Mouse (Mus musculus): Measurements from ENCODE around the gene Aldh3b3. TPM values are rescaled to one million over a fixed set of nuclear protein-coding genes. Genes with fewer than 3 reads are reported as not detected.

Gene Aldh3b3
- total and polyA plus RNA-seq, 3 experiments = not detected

DNA sequence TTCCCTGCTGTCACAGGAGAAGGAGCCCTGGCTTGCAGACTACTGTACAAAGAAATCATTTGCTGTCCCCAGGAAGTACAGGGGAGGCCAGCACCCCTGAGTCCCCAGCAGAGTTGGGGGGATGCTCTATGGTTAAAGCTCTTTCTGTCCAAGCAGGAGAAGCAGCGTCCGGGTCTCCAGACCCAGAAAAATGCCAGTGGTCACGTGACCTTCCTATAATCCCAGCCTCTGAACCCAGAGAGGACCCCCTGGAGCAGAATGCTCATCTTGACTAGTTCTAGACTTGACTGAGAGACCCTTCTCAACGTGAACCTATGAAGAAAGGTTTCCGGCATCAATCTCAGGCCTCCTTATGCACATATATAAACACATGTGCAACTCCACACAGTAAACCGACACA lies 32.6 kb upstream of the Aldh3b3 start:
- H3K4me1 ChIP-seq (ENCODE audit: control insufficient read depth in 1 of 2, insufficient read depth in 2 of 2) = peaks cover 50 to 82% of the 10 kb centered on the region in 2 experiments
- H3K27ac ChIP-seq (ENCODE audit: insufficient read depth, low read depth) = no peak overlapping the region
- DNase-seq (ENCODE audit: extremely low read depth) = no peak
- no peak for TF ChIP-seq USF1 (IDR thresholded peaks at IDR 0.05; ENCODE audit: low read depth, low read length)
- TF ChIP-seq GABPA (IDR thresholded peaks at IDR 0.05; ENCODE audit: insufficient replicate concordance, low read depth, low read length) = no peak
- no peak for TF ChIP-seq POLR2A (IDR thresholded peaks at IDR 0.05; ENCODE audit: low read depth, low read length)
- no peak for TF ChIP-seq CTCF (conservative IDR thresholded peaks at IDR 0.05 in 1 of 2, IDR thresholded peaks at IDR 0.05 in 1 of 2; ENCODE audit: low read depth in 2 of 2, low read length in 2 of 2)
- TF ChIP-seq USF2 (conservative IDR thresholded peaks at IDR 0.05; ENCODE audit: low read depth, low read length) = no peak
- TF ChIP-seq ETS1 (conservative IDR thresholded peaks at IDR 0.05; ENCODE audit: low read depth, low read length) = no peak
- TF ChIP-seq ELF1 (IDR thresholded peaks at IDR 0.05; ENCODE audit: low read depth, low read length) = no peak
- no peak for TF ChIP-seq NRF1 (IDR thresholded peaks at IDR 0.05; ENCODE audit: low read depth, low read length)
- TF ChIP-seq CHD1 (IDR thresholded peaks at IDR 0.05; ENCODE audit: low read depth, low read length) = no peak
- no peak for TF ChIP-seq NELFE (IDR thresholded peaks at IDR 0.05; ENCODE audit: low read depth, low read length)
- TF ChIP-seq EP300 (IDR thresholded peaks at IDR 0.05; ENCODE audit: low read length) = no peak
- no peak for TF ChIP-seq MYC (IDR thresholded peaks at IDR 0.05; ENCODE audit: low read depth, low read length)
- TF ChIP-seq MAFK (IDR thresholded peaks at IDR 0.05; ENCODE audit: insufficient replicate concordance, low read length) = no peak
- no peak for TF ChIP-seq ZC3H11A (IDR thresholded peaks at IDR 0.05; ENCODE audit: low read depth, low read length)
- no peak for TF ChIP-seq ZMIZ1 (IDR thresholded peaks at IDR 0.05; ENCODE audit: low read depth, low read length)
- no peak for TF ChIP-seq UBTF (IDR thresholded peaks at IDR 0.05; ENCODE audit: low read depth, low read length)
- no peak for TF ChIP-seq MAX (IDR thresholded peaks at IDR 0.05; ENCODE audit: low read length)
- TF ChIP-seq SIN3A (IDR thresholded peaks at IDR 0.05; ENCODE audit: low read length) = no peak
- no peak for TF ChIP-seq ZNF384 (IDR thresholded peaks at IDR 0.05; ENCODE audit: low read depth, low read length)
- no peak for TF ChIP-seq SMC3 (IDR thresholded peaks at IDR 0.05; ENCODE audit: low read depth, low read length)
- dilution Hi-C loops (cut with MboI; ENCODE audit: extremely low pct_ligation_motif_present, extremely low pct_unique_long_range_greater_than_20kb, low sequenced_read_pairs) = no loop called here
- no peaks in the 10 kb centered on the region for H3K79me2 ChIP-seq (replicated peaks; ENCODE audit: control insufficient read depth, extremely low read depth, insufficient read depth, poor library complexity, severe bottlenecking)
- no peaks in the 10 kb centered on the region for H3K9me3 ChIP-seq (replicated peaks; ENCODE audit: low read length)
- H3K27me3 ChIP-seq (replicated peaks) = no peaks in the 10 kb centered on the region
- in situ Hi-C loops (cut with MboI; ENCODE audit: low pct_ligation_motif_present, low pct_unique_long_range_greater_than_20kb, low sequenced_read_pairs) = no loop called here
- peaks cover 0 to 5% of the 10 kb centered on the region in 2 experiments for H3K36me3 ChIP-seq (replicated peaks in 1 of 2; ENCODE audit: control insufficient read depth in 1 of 2, insufficient read depth in 1 of 2, low read length in 1 of 2)
- no peak overlapping the region for H3K9ac ChIP-seq (ENCODE audit: insufficient read depth, low read depth)
- H3K4me2 ChIP-seq (ENCODE audit: insufficient read depth, low read depth, poor library complexity, severe bottlenecking) = no peak overlapping the region
- H3K4me3 ChIP-seq (replicated peaks in 1 of 3; ENCODE audit: low read depth in 2 of 3, low read length in 2 of 3, poor library complexity in 1 of 3) = no peak overlapping the region

DNA sequence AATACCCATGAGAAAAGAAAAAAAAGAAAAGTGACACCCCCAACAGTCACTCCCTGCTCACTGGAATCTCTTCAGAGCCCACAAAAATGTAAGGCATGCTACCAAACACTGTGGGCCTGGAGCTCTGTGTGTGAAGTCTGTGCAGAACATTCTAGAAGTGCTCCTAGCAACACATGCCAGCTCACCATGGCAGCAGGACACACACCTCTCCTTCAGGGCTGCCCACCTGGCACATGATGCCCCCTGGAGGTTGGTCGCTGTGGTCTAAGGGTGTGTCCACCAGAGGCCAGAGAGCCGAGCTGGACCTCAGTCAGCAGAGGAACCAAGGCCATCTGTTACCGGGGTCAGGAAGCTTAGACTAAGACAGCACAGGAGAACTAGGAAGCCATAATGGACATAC lies 32.2 kb upstream of the Aldh3b3 start:
- no peak for DNase-seq (ENCODE audit: extremely low read depth)
- no peak overlapping the region for H3K4me3 ChIP-seq (replicated peaks in 1 of 3; ENCODE audit: low read depth in 2 of 3, low read length in 2 of 3, poor library complexity in 1 of 3)
- no peak overlapping the region for H3K4me2 ChIP-seq (ENCODE audit: insufficient read depth, low read depth, poor library complexity, severe bottlenecking)
- no peaks in the 10 kb centered on the region for H3K9me3 ChIP-seq (replicated peaks; ENCODE audit: low read length)
- dilution Hi-C loops (cut with MboI; ENCODE audit: extremely low pct_ligation_motif_present, extremely low pct_unique_long_range_greater_than_20kb, low sequenced_read_pairs) (no loop called here), in situ Hi-C loops (cut with MboI; ENCODE audit: low pct_ligation_motif_present, low pct_unique_long_range_greater_than_20kb, low sequenced_read_pairs) (no loop called here)
- H3K27ac ChIP-seq (ENCODE audit: insufficient read depth, low read depth) = no peak overlapping the region
- TF ChIP-seq PAX5 (IDR thresholded peaks at IDR 0.05; ENCODE audit: low read length) = no peak
- peak in 1 of 2 experiments; percentile 34; a peak in 2 of 4 replicates for TF ChIP-seq CTCF (conservative IDR thresholded peaks at IDR 0.05 in 1 of 2, IDR thresholded peaks at IDR 0.05 in 1 of 2; ENCODE audit: low read depth in 2 of 2, low read length in 2 of 2)
- no peak for TF ChIP-seq GABPA (IDR thresholded peaks at IDR 0.05; ENCODE audit: insufficient replicate concordance, low read depth, low read length)
- peaks cover 0 to under 1% of the 10 kb centered on the region in 2 experiments for H3K36me3 ChIP-seq (replicated peaks in 1 of 2; ENCODE audit: control insufficient read depth in 1 of 2, insufficient read depth in 1 of 2, low read length in 1 of 2)
- peaks cover 50 to 86% of the 10 kb centered on the region in 2 experiments for H3K4me1 ChIP-seq (ENCODE audit: control insufficient read depth in 1 of 2, insufficient read depth in 2 of 2)
- H3K27me3 ChIP-seq (replicated peaks) = no peaks in the 10 kb centered on the region
- H3K9ac ChIP-seq (ENCODE audit: insufficient read depth, low read depth) = no peak overlapping the region
- no peaks in the 10 kb centered on the region for H3K79me2 ChIP-seq (replicated peaks; ENCODE audit: control insufficient read depth, extremely low read depth, insufficient read depth, poor library complexity, severe bottlenecking)
